Mouse (Mus musculus): ENCODE data around the gene Cgnl1. TPM values are rescaled to one million over a fixed set of nuclear protein-coding genes. Genes with fewer than 3 reads are reported as not detected.

Gene Cgnl1
- polyA plus RNA-seq, 1 experiment, result 25.0 TPM

DNA sequence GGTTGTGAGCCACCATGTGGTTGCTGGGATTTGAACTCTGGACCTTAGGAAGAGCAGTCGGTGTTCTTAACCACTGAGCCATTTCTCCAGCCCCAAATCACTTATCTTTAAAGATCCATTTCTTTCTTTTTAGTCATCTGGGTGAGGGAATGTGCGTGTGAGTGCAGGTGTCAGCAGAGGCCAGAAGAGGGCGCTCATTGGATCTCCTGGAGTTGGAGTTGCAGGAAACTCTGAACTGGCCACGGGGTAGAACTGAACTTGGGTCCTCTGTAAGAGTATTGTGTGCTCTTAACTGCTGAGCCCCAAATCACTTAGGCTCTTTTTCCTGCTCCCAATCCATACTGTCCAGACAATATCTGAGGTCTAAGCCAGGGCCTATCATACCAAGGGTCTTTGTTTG is 127.8 kb downstream of the Cgnl1 start:
- no peaks in the 10 kb centered on the region for H3K27me3 ChIP-seq (ENCODE audit: control insufficient read depth, insufficient read depth, low read length)
- no peak overlapping the region for H3K4me3 ChIP-seq (replicated peaks; ENCODE audit: insufficient read depth, low read depth, low read length)
- H3K27ac ChIP-seq (ENCODE audit: insufficient read depth, low read length), result no peak overlapping the region
- DNase-seq, result no peak
- TF ChIP-seq POLR2A (IDR thresholded peaks at IDR 0.05; ENCODE audit: borderline replicate concordance, insufficient read depth, low read length) (no peak), CTCF (IDR thresholded peaks at IDR 0.05; ENCODE audit: borderline replicate concordance, insufficient read depth, low read depth, low read length) (no peak)
- WGBS, result 94% methylated on average over 4 of the region's 4 CpGs
- no peaks in the 10 kb centered on the region for H3K4me1 ChIP-seq (ENCODE audit: control insufficient read depth, insufficient read depth, low read length)

DNA sequence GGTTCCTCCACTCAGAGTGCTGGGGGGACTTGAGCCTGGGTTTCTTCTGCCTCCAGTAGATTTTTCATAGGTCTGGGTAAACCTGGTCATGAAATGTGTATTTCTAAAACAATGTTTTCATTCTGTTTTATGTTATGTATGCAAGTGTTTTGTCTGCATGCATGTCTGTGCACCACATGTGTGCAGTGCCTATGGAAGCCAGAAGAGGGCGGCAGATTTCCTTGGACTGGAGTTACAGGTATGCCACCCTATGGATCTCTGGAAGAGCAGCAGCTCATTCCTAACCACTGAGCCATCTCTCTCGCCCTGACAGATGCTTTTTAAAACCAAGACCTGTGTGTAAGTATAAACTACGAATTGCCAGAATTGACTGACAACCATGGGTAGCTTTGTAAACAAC is 129.1 kb downstream of the Cgnl1 start:
- Histone ChIP-seq H3K27me3 (ENCODE audit: control insufficient read depth, insufficient read depth, low read length) (no peaks in the 10 kb centered on the region), H3K27ac (ENCODE audit: insufficient read depth, low read length) (no peak overlapping the region), H3K4me1 (ENCODE audit: control insufficient read depth, insufficient read depth, low read length) (no peaks in the 10 kb centered on the region), H3K4me3 (replicated peaks; ENCODE audit: insufficient read depth, low read depth, low read length) (no peak overlapping the region)
- WGBS, result 89% methylated on average over 3 of the region's 3 CpGs
- TF ChIP-seq POLR2A (IDR thresholded peaks at IDR 0.05; ENCODE audit: borderline replicate concordance, insufficient read depth, low read length) (no peak), CTCF (IDR thresholded peaks at IDR 0.05; ENCODE audit: borderline replicate concordance, insufficient read depth, low read depth, low read length) (0 out of 2 replicates have a peak, but pooled peaks have one; percentile 10)
- no peak for DNase-seq

DNA sequence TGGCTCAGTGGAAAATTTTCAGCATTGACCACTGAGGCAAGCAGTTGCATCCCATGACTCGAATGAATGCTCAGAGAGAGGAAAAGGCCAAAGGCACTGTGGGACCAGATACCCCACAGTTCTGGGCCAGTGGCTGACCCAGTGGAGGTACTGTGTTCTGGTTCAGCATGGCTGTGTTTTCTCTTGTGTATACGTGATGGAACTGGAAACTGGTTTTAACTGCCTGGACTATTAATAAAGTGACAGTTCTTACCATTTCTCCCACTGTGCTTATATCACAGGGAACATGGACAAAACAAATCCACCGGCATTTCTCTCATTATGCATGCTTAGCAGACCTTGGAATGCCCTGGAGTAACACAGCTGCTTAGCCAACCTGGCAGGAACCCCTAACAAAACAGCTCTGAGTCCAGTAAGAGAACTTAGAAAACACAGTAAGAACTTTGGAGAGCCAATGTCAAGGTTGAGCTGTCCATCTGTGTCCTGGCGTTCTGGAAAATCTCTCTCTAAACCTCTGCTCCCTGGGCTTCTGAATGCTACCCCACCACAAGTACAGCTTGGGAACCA is 131.0 kb downstream of the Cgnl1 start:
- Histone ChIP-seq H3K4me3 (replicated peaks; ENCODE audit: insufficient read depth, low read depth, low read length) (no peak overlapping the region), H3K4me1 (ENCODE audit: control insufficient read depth, insufficient read depth, low read length) (no peaks in the 10 kb centered on the region), H3K27ac (ENCODE audit: insufficient read depth, low read length) (no peak overlapping the region), H3K27me3 (ENCODE audit: control insufficient read depth, insufficient read depth, low read length) (no peaks in the 10 kb centered on the region)
- TF ChIP-seq CTCF (IDR thresholded peaks at IDR 0.05; ENCODE audit: borderline replicate concordance, insufficient read depth, low read depth, low read length), result no peak
- TF ChIP-seq POLR2A (IDR thresholded peaks at IDR 0.05; ENCODE audit: borderline replicate concordance, insufficient read depth, low read length), result no peak
- no peak for DNase-seq
- 54% methylated on average over 4 of the region's 4 CpGs for WGBS

DNA sequence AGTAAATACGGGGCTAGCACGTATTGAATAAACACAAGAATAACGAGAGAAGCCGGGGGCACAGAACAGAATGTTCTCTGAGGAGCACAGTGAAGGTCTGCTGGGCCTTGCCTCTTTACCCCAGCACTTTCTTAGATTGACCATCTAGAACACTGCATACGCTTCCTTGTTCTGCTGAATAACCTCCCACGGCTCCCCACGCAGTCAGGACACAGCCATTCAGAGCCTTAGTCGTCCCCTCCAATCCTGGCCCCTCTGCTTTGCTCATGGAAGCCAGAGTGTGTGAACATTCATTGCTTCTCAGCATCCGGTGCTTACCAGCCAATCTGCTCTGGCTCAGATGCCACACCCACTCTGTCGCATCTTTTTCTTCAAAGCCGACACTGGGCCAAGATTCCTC is 133.2 kb downstream of the Cgnl1 start:
- no peak for TF ChIP-seq POLR2A (IDR thresholded peaks at IDR 0.05; ENCODE audit: borderline replicate concordance, insufficient read depth, low read length)
- TF ChIP-seq CTCF (IDR thresholded peaks at IDR 0.05; ENCODE audit: borderline replicate concordance, insufficient read depth, low read depth, low read length), result no peak
- no peak overlapping the region for H3K27ac ChIP-seq (ENCODE audit: insufficient read depth, low read length)
- no peak overlapping the region for H3K4me3 ChIP-seq (replicated peaks; ENCODE audit: insufficient read depth, low read depth, low read length)
- H3K27me3 ChIP-seq (ENCODE audit: control insufficient read depth, insufficient read depth, low read length), result no peaks in the 10 kb centered on the region
- 70% methylated on average over 11 of the region's 11 CpGs for WGBS
- DNase-seq, result no peak
- no peaks in the 10 kb centered on the region for H3K4me1 ChIP-seq (ENCODE audit: control insufficient read depth, insufficient read depth, low read length)

DNA sequence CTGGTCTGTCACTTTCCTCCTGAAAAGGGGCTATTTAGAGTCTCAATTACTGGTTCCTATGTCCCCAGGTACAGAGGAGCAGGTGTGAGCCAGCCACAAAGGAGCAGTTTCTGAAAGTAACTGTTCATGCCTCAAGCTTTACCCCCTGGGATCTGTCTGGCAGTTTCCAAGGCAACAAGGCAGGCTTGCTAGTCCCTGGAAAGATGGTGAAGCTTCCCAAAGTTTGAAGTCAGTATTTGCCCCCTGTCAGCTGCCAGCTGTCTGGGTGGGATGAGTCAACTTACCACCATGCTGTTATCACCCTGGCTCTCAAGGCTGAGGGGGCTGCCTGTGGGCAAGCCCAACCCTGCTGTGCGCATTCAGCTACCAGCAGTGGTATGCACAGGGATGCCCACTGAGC is 134.5 kb downstream of the Cgnl1 start:
- no peak for DNase-seq
- H3K27ac ChIP-seq (ENCODE audit: insufficient read depth, low read length), result no peak overlapping the region
- WGBS, result 85% methylated on average over 1 of the region's 1 CpGs

DNA sequence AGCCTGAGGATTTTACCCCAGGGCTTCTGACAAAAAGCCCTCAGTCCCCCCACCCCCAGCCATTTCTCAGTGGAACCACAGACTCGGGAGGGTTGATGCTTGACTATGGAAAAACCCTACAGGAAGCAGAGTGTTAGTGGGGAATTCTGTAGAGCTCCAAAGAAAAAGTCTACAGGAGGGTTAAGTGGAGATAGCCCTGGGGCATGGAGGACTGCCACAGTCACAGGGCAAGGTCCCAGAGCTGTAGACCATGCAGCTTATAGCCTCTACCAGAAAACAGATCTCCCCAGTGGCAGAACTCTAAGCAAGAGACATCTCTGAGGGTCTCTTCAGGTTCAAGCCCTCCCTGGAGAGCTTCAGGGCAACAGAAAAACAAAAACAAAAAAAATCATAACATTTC is 135.8 kb downstream of the Cgnl1 start:
- no peaks in the 10 kb centered on the region for H3K27me3 ChIP-seq (ENCODE audit: control insufficient read depth, insufficient read depth, low read length)
- H3K27ac ChIP-seq (ENCODE audit: insufficient read depth, low read length), result no peak overlapping the region
- H3K4me1 ChIP-seq (ENCODE audit: control insufficient read depth, insufficient read depth, low read length), result no peaks in the 10 kb centered on the region
- no peak for DNase-seq
- H3K4me3 ChIP-seq (replicated peaks; ENCODE audit: insufficient read depth, low read depth, low read length), result no peak overlapping the region
- TF ChIP-seq POLR2A (IDR thresholded peaks at IDR 0.05; ENCODE audit: borderline replicate concordance, insufficient read depth, low read length) (no peak), CTCF (IDR thresholded peaks at IDR 0.05; ENCODE audit: borderline replicate concordance, insufficient read depth, low read depth, low read length) (no peak)
- 68% methylated on average over 1 of the region's 1 CpGs for WGBS

More for the DNA sequence above, 134.5 kb downstream of the Cgnl1 start:
- Histone ChIP-seq H3K27me3 (ENCODE audit: control insufficient read depth, insufficient read depth, low read length) (no peaks in the 10 kb centered on the region), H3K4me3 (replicated peaks; ENCODE audit: insufficient read depth, low read depth, low read length) (no peak overlapping the region), H3K4me1 (ENCODE audit: control insufficient read depth, insufficient read depth, low read length) (no peaks in the 10 kb centered on the region)
- TF ChIP-seq POLR2A (IDR thresholded peaks at IDR 0.05; ENCODE audit: borderline replicate concordance, insufficient read depth, low read length), result no peak
- no peak for TF ChIP-seq CTCF (IDR thresholded peaks at IDR 0.05; ENCODE audit: borderline replicate concordance, insufficient read depth, low read depth, low read length)

DNA sequence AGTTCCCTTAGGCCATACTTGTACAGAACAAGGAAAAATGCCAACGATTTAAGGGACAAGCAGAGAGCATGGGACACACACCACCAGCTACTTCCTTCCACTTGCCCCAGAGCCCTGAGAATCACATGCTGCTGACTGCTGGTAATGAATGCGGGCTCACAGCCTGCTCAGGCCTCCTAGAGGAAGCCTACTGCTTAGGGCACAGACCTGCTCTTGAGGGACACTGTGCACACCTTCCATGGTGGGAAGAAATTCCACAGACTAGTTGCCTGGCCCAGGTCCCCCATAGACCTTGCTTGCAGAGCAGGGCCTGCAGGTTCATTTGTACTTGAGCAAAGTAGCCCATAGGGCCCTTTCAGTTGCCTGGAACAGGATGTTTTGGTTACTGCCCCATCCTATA is 136.5 kb downstream of the Cgnl1 start:
- DNase-seq, result no peak
- 91% methylated on average over 2 of the region's 2 CpGs for WGBS
- H3K27me3 ChIP-seq (ENCODE audit: control insufficient read depth, insufficient read depth, low read length), result no peaks in the 10 kb centered on the region
- TF ChIP-seq CTCF (IDR thresholded peaks at IDR 0.05; ENCODE audit: borderline replicate concordance, insufficient read depth, low read depth, low read length) (no peak), POLR2A (IDR thresholded peaks at IDR 0.05; ENCODE audit: borderline replicate concordance, insufficient read depth, low read length) (no peak)
- no peaks in the 10 kb centered on the region for H3K4me1 ChIP-seq (ENCODE audit: control insufficient read depth, insufficient read depth, low read length)
- H3K4me3 ChIP-seq (replicated peaks; ENCODE audit: insufficient read depth, low read depth, low read length), result no peak overlapping the region
- H3K27ac ChIP-seq (ENCODE audit: insufficient read depth, low read length), result no peak overlapping the region

DNA sequence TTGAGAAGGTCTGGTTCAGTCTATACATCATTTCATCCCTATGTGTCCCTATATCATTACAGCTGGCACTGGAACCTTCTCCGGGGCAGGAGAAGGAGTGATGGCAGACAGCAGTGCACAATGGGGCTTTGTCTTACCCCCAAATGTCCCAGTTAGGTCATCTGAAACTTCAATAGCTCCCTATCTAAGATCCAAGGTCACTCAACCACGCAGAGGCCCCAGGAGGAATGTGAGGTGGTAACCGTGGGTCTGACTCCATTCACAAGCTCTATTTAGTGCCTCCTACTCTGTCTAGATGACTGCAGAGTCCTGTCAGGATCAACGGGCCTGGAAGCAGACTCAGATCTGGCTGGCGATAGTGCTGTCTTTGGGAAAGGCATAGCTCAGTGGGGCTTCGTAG is 142.5 kb downstream of the Cgnl1 start:
- no peaks in the 10 kb centered on the region for H3K27me3 ChIP-seq (ENCODE audit: control insufficient read depth, insufficient read depth, low read length)
- no peak overlapping the region for H3K27ac ChIP-seq (ENCODE audit: insufficient read depth, low read length)
- no peak for DNase-seq
- H3K4me3 ChIP-seq (replicated peaks; ENCODE audit: insufficient read depth, low read depth, low read length), result no peak overlapping the region
- H3K4me1 ChIP-seq (ENCODE audit: control insufficient read depth, insufficient read depth, low read length), result no peaks in the 10 kb centered on the region
- WGBS, result 52% methylated on average over 6 of the region's 6 CpGs
- TF ChIP-seq CTCF (IDR thresholded peaks at IDR 0.05; ENCODE audit: borderline replicate concordance, insufficient read depth, low read depth, low read length) (no peak), POLR2A (IDR thresholded peaks at IDR 0.05; ENCODE audit: borderline replicate concordance, insufficient read depth, low read length) (no peak)
